Mouse (Mus musculus) megakaryocyte progenitor cell, adult 5-6 weeks (primary cell): Measurements from ENCODE around the gene Iscu. TPM values are rescaled to one million over a fixed set of nuclear protein-coding genes. Genes with fewer than 3 reads are reported as not detected.
A peak's percentile ranks its signal among the peaks of the same experiment; 100 is the strongest.
"Not testable (repeated sequence)": the region's sequence is repeated elsewhere in the genome, so short reads cannot be mapped to it uniquely, and the experiment has no call there.

Experiments
- ATAC-seq: replicated peaks from 2 replicates; pipeline ENCODE4 v1.8.0; 2016; ENCODE audit warnings: mild to moderate bottlenecking, moderate TSS enrichment, inconsistent platforms; ENCODE audit not compliant: poor library complexity
- total RNA-seq, 2 experiments: library from RNA; stranded (forward) in 1 of 2; stranded (reverse) in 1 of 2; fragments of 157-497, 149-512 nt in 1 of 2; fragments of 200-1000 nt in 1 of 2; gene quantifications; 2 replicates each; pipeline versions ENCODE4 v1.2.3 to v1.2.4; 2015 to 2017

The Iscu gene
- total RNA-seq, 2 experiments from 2014 or later: 98.4 to 108 TPM

DNA sequence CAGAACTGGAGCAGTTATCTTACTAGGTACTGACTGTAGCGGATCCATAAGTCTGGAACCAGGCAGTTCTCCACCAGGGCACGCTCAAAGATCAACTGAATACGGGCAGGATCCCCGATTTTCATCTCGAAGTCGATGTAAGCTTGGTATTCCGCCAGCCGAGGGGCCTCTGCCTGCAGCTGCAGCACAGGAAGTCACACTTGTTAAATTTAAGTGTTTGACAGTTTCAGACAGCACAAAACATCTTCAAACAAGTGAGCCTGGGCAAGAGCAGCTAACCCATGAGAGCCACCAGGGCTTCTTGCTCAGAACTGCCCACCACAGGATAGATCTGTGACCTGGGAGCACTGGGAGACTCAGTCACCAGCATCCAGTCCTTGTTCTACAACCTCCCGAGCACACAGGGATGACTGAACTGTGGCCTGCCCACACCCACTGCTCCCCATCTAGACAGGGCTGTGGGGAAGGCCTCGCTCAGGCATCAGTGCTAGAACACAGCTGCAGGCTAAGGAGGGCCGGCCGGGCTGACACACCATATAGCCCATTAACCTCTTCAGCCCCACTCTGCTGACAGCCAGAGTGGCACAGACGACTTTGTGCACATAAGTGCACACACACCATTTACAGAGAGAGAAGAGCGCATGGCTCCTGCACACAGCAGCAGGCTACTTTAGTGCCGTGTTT, 17.1 kb upstream of the Iscu start:
- ATAC-seq: no peak

DNA sequence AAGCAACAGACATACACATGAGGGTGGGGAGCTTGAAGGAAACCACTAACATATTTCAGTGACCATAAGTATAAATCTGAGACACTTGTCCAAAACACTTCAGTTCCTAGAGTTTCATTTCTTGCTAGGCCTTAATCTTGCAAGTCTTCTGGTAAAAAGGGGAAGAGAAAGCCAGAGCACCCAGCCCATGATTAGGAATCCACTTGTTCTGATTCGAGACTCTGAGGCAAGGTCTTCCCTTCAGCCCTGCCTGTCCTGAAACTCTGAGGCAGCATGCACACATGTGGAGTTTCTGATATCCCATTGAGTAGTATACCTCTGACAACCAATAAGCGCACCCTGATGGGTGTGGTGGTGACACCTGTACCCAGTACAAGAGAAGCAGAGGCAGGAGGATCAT, 11.0 kb upstream of the Iscu start:
- ATAC-seq: 0 out of 2 replicates have a peak, but pooled peaks have one; percentile 17

DNA sequence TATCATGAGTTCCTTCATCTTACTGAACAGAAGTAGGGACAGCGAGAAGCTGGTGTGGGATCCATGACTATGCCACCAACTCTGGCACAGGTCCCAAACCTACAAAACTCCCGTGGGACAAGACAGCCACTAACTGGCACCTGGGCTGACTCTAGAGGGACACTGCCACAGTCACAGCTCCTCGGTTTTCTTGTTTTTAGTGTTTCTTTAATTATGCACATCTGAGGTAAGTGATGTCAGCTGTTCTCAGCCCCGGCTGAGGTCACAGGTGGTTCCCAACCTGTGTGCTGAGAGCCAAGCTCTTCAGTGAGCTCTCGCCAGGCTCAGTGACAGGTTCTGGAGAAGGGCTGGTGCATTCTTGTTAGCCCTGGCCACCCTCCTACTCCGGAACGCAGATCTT, 8.1 kb upstream of the Iscu start:
- no peak for ATAC-seq

DNA sequence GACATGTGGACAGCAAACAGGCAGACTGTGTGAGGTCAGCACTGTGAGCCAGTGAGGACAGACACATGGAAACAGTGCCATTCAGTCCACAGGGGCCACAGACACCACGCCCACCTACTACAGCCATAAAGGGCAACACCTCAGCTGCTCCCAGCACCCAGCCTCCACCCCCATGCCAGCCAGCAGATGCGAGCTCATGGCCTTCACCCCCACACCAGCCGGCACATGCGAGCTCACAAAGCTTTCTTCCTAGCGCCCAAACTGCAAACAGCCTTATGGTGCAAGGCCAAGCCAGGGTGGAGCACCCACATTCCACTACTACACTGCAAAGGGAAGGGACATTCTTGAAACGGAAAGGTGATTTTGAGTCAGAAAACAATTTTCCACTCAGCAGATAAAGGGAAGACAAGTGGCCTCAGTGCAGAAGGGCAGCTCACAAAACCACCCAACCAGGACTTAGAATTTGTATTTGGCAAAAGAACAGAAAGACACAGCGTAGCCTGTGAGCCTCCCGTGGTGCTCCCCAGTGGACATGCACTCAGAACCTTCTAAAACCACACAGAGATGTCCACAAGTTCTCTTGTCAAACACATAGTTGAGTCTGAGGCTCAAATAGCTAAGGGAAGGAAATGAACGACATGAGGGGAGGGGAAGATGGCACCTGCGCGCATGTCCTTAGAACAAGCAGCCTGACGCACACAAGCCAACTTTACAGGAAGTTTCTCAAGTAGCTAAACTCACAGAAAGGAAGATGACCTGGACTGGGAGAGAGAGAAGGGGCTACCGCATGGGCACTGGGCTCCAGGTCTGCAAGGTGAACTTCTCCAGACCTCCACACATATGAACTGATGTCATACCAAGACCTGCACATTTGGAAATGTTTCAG, 6.7 kb upstream of the Iscu start:
- no peak; the same call in 1 of the 2 replicates for ATAC-seq

DNA sequence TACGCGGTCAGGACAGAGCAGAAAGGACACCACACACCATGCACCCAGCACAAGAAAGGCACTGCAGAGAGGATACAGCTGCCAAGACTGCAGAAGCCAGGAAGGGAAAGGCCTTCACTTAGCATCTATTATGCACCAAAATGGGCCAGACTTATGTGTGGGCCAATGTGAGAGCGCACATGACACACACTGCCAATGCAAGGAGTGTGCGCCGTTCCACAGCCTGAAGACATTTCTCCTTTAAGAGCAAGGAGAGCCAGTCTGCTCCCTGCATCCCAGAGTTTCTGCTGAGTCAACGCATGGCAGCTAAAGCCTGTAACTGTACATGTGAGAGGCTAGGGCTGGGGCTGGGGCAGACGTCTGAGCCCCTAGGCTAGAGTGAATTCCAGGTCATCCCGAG, 3.7 kb upstream of the Iscu start:
- no peak for ATAC-seq

DNA sequence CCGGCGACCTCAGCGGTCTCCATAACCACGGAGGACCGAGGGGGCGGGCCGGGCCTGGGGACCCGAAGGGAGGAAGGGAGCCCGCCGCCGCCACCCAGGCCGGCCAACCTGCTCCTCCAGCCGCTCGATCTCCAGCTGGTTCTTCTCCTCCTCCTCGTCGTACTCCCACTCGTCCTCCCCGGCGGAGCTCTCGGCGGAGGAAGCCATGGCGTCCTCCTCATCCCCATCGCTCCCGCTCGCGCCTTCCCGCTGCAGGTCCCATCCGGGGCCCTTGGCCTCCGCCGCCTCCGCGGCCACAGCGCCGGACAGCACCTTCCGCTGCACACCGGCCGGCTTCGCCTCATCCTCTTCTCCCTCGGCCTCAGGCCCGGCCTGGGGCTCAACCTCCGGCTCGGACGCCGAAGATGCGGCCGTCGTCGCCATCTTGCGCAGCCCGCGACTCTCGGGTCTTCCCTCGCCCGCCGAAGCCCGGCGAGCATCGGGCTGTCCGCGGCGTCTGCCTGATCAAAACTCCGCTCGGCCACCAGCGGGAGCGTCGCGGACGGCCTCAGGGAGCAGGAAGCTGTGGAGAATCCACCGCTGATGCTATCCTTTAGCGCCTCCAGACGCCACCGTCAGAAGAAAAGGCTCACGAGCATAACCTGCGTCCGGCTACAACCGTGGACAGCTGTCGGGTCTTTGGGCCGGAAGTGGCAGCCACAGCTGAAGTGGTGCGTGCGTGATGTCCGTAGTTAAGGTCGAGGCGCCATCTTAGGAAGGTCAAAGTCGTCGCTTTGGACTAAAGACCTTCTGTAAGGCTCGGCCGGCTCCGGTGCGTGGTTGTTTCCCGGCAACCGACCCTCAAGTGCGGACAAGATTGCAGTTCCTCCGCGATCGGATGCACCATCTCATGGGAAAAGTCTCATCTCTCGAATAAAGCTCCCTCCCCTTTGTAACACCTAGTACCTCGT, 1.1 kb upstream of the Iscu start:
- peak; percentile 61 for ATAC-seq

DNA sequence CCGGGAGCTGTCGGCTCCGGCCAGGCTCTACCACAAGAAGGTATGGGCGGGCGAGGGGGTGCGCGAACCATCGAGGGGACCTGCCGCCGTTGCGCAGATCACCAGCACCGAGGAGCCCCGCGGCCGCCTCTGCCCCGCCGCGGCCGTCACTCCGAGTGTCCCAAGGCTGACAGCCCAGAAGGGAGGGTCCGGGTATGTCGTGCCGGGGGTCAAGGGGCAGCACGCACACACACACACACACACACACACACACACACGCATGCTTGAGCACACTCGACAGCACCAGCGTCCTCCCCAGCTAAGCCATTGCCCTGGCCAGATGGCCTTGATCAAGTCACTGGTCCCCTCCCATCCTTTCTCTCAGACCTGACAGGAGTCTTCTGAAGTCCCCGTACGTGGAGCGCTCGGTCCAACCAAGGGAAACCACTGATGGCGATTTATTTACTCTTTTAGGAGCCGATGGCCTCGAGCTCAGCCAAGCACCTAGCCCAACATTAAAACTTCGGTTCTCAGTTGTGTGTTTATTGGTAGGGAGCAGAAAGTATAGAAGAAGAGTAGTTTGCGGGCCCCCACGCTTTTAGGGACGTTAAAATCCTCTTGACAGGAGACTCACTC, 464 bp downstream of the Iscu start:
- ATAC-seq: no peak

DNA sequence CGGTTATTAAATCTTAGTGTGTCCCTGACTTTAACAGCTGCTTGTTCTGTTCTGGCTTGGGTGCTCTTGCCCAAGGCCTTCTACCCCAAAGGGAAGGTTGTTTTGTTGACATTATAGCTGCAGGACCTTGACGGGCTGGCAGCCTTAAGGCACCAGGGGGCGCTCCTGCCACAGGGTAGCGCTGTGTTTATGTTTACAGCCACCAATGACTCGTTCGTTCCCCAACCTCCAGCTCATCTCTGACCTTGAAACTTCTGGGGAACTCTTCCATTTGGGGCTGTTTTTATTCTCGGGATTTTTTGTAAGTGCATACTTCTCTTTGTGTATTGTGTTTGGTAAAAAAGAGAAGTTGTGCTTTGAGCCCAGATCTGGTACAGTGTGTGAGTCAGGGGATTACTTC, 1.1 kb downstream of the Iscu start:
- ATAC-seq: peak; percentile 56

DNA sequence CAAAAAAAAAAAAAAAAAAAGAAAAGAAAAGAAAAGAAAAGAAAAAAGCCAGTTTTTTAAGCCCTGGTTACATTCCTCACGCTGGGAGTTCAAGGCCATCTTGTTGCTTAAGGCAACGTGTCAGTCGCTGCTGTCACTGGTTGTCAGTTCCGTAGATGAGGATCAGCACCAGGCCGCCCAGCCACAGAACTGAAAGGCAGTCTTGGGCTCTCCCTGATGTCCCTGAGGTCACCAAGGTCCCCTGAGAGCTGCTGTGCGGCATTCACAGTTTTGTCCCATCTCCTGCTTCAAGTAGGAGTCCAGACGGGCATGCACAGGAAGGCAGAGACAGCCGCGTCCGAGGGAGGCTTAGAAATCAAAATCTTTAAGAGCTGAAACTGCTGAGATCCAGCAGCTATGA, 3.0 kb downstream of the Iscu start:
- ATAC-seq: no peak

DNA sequence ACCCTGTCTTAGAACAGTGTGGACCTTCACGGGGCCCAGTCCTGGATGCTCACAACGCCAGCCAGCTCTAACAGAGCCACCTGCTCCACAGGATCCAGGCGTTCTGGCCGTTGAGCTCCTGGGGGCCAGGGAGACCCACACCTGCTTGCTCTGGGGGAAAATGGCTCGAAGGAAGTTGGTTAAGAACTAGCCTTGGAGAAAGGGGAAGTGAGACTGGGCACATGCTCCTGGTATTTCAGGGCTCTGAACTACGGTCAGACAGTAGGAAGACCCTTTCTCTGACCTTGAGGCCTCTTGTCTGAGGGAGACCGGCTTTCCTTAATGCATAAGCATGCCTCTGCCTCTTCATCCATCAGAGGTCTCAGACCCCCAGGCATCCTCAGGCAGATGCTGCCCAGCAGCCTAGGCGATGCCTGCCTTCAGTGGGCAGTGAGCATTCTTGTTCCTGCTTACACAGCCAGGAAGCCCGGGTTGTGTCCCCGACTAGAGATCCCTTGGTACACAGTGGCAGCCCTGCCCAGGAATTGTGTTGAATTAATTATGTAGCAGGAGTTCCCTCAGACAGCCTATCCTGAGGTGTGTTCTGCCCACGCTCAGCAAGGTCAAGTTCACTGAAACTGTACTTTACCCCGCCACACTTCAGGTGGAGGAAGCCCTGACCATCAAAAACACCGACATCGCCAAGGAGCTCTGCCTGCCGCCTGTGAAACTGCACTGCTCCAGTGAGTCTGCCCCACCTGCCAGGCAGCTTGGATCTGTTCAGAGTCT, 3.8 kb downstream of the Iscu start:
- peak; percentile 6; the same call in 1 of the 2 replicates for ATAC-seq

DNA sequence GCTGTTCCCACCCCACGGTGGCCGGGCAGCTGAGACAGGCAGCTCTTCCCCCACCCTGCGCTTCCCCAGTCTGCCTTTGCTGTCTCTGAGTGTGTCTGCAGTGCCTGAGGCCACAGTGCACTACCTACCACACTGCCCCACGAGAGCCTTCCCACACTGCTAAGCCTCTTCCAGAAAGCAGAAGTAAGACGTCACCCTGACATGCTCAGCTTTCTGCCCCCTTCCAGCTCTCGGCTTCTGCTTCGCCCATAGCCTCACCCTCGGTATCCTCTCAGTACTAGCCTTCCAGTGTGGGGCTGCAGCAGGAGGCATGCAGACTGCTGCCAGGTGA, 4.3 kb downstream of the Iscu start:
- ATAC-seq: peak; percentile 51

DNA sequence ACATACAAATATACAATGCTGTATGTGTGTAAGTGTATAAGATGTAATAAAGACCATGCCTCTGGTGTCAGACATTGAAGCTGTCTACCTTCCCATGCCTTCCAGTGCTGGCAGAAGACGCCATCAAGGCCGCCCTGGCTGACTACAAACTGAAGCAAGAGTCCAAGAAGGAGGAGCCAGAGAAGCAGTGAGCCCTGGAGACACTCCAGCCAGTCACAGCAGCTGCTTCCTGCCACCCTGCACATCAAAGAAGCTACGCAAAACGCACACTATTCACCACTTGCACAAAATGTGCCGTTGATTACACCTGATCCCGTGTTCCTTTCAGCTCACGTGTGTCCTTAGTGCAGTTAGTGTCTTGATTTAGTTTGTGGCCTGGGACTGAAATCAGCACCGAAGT, 5.2 kb downstream of the Iscu start:
- not testable (repeated sequence) for ATAC-seq

DNA sequence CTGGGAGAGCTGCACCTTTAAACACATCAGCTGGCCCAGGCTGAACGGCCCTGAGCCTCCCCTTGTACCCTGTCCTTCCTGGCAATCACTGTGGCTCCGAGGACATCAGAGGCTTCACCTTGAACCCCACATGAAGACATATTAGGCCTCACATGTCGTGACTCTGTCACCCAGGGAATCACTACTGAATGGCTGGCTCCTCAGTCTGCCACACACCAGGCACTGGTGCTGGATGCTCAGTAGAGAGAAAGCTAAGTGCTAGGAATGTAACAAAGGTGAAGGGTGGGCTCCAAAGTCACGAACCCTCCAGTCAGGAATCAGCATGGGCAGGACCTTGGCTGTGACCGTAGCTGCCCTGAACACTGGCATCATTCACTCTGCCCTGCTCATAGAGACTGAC, 7.0 kb downstream of the Iscu start:
- no peak for ATAC-seq

DNA sequence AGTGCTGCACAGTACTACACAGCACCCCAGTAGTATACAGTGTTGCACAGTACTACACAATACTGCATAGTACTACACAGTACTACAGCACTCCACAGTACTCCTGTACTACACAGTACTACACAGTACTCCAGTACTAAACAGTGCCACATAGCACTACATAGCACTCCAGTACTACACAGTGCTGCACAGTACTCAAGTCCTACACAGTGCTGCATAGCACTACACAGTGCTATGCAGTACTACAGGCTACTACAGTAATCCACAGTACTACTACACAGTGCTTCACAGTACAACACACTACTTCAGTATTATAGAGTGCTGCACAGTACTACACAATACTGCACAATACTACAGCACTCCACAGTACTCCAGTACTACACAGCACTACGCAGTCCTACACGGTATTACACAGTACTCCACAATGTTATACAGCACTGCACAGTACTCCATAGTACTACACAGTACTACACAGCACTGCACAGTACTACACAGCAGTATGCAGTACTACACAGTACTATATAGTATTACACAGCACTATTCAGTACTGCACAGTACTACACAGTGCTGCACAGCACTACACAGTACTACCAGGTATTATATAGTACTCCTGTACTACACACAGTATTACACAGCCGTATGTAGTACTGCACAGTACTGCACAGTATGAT, 7.7 kb downstream of the Iscu start:
- no peak for ATAC-seq

DNA sequence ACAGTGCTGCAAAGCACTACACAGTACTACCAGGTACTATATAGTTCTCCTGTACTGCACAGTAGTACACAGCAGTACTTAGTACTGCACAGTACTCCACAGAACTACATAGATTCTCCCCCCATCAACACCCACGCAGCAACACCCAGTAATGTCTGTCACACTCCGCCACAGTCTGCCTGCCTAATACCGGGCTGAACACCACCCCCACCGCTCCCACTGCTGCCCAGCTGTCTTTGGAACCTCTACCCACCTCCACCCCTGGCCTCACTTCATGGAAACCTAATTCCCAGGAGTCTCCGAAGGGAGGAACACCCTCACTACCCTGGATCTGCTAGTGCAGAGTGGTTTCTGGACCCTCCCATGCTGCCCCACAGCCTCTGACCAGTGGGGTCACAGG, 8.2 kb downstream of the Iscu start:
- ATAC-seq: no peak

DNA sequence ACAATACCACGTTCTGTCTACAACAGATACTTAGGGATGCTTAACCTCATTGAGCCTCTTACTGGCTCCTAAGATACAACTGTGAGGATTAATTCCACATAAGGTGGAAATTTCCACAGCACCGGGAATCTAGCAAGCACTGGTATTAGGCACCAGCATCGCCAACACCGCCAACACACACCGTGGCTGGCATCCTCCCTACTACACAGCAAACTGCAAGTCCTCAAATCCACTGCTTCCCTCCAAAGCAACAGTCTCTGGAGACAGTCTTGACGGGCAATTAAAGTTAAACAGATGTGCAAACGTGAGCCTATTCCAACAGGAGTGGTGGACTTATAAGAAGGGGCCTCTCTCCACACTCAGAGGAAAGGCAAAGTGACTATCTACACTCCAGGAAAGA, 8.7 kb downstream of the Iscu start:
- no peak for ATAC-seq

DNA sequence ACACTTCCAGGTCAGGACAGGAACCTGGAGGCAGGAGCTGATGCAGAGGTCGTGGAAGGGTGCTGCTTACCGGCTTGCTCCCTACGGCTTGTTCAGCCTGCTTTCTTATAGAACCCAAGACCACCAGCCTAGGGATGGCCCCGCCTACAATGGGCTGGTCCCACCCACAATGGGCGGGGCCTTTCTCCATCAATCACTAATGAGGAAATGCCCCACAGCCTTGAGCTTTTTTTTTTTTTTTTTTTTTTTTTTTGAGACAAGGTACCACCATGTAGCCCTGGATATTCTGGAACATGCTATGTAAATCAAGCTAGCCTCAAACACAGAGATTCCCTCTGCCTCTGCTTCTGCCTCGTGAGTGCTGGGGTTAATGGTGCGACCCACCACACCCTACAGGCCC, 9.3 kb downstream of the Iscu start:
- no peak for ATAC-seq

DNA sequence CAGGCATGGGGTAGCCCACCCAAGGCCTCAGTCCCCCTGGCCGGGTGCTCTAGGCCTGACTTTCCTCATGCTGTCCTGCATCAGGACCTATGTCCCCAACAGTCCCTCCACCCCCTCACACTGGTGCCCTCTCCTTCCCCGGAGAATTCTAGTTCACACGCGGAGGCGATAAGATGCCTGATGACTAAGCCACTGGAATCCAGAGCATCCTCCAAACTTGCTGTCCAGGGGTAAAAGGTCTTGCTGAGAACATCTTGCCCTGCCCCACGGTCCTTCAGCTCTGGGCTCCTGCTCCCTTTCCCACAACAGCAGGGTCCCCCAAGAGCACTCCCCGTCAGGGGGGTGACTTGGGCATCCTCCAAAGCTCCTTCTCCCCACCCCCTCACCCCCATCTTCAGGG, 10.1 kb downstream of the Iscu start:
- ATAC-seq: no peak

DNA sequence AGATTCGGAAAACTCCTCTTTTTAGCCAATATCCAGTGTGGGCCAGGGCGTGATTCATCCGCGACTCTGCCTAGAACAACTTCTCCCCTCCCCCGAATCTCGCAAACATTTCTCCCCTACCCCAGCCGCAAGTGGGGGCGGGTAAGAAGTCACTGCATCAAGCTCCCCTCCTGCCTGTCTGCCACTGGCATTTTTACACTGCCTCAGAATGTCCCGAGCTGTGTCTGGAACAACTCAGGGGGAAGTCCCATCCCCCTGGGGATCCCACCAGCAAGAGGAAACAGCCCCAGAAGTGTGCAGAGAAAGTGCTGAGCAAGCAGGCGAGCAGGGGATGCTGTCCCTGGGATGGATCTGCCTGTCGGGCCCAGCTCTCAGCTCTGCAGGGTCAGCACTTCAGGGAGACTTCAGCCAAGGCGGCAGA, 11.0 kb downstream of the Iscu start:
- no peak for ATAC-seq

DNA sequence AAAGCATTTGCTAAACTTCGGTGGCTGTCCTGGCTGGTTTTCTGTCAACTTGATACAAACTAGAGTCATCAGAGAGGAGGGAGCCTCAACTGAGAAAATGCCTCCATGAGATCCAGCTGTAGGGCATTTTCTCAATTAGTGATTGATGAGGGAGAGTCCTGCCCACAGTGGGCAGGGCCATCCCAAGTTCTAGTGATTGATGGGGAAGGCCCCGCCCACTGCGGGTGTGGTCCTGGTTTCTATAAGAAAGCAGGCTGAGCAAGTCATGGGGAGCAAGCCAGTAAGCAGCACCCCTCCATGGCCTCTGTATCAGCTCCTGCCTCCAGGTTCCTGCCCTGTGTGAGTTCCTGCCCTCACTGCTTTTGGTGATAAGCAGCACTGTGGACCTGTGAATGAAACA, 11.6 kb downstream of the Iscu start:
- not testable (repeated sequence) for ATAC-seq
